Mouse (Mus musculus) MEL (cell line): Measurements from ENCODE around the gene Gbp9.
"Not testable (repeated sequence)": the region's sequence is repeated elsewhere in the genome, so short reads cannot be mapped to it uniquely, and the experiment has no call there.

Experiments
- CTCF ChIP-seq, 3 experiments: IDR thresholded peaks in 2 of 3; conservative IDR thresholded peaks in 1 of 3; 2 replicates each; pipeline ENCODE4 v1.5.1; 2011 to 2012; ENCODE audit warnings: low read length in 3 of 3, low read depth in 2 of 3, mild to moderate bottlenecking in 2 of 3, improper control_type of control experiment in 1 of 3, inconsistent platforms in 1 of 3, mixed read lengths in 1 of 3, moderate library complexity in 1 of 3; ENCODE audit not compliant: control insufficient read depth in 1 of 3, insufficient read depth in 1 of 3, poor library complexity in 1 of 3, severe bottlenecking in 1 of 3
- GATA1 ChIP-seq: IDR thresholded peaks from 2 replicates; pipeline ENCODE4 v1.6.1; 2011; ENCODE audit warnings: low read depth, low read length, improper control_type of control experiment
- POLR2A ChIP-seq, 2 experiments: IDR thresholded peaks; 2 replicates each; pipeline ENCODE4 v1.6.1; 2011 to 2012; ENCODE audit warnings: low read length in 2 of 2, mild to moderate bottlenecking in 2 of 2, control low read depth in 1 of 2, improper control_type of control experiment in 1 of 2, low read depth in 1 of 2, moderate library complexity in 1 of 2; ENCODE audit not compliant: control insufficient read depth in 1 of 2, insufficient read depth in 1 of 2, poor library complexity in 1 of 2
- UBTF ChIP-seq: IDR thresholded peaks from 2 replicates; pipeline ENCODE4 v1.6.1; 2012; ENCODE audit warnings: low read depth, mild to moderate bottlenecking, inconsistent platforms, low read length, improper control_type of control experiment, moderate library complexity, borderline replicate concordance; ENCODE audit not compliant: insufficient read depth
- USF2 ChIP-seq, 2 experiments: IDR thresholded peaks; 2 replicates each; pipeline ENCODE4 v1.6.1; 2011 to 2012; ENCODE audit warnings: improper control_type of control experiment in 2 of 2, low read length in 2 of 2, borderline replicate concordance in 1 of 2, inconsistent platforms in 1 of 2, low read depth in 1 of 2, mild to moderate bottlenecking in 1 of 2; ENCODE audit not compliant: insufficient read depth in 1 of 2

GRCm38 (mm10) chr5:105068356-105068755, 71.0 kb downstream of the Gbp9 start:
- TF ChIP-seq CTCF (IDR thresholded peaks at IDR 0.05 in 2 of 3, conservative IDR thresholded peaks at IDR 0.05 in 1 of 3; ENCODE audit: control insufficient read depth in 1 of 3, insufficient read depth in 1 of 3, low read depth in 2 of 3, low read length in 3 of 3, poor library complexity in 1 of 3, severe bottlenecking in 1 of 3); UBTF; GATA1; USF2 (IDR thresholded peaks at IDR 0.05; ENCODE audit: borderline replicate concordance in 1 of 2, insufficient read depth in 1 of 2, low read depth in 1 of 2, low read length in 2 of 2); POLR2A (IDR thresholded peaks at IDR 0.05; ENCODE audit: control insufficient read depth in 1 of 2, insufficient read depth in 1 of 2, low read depth in 1 of 2, low read length in 2 of 2, poor library complexity in 1 of 2): not testable (repeated sequence)
